Mouse (Mus musculus): ENCODE results near the gene Fktn.

DNA sequence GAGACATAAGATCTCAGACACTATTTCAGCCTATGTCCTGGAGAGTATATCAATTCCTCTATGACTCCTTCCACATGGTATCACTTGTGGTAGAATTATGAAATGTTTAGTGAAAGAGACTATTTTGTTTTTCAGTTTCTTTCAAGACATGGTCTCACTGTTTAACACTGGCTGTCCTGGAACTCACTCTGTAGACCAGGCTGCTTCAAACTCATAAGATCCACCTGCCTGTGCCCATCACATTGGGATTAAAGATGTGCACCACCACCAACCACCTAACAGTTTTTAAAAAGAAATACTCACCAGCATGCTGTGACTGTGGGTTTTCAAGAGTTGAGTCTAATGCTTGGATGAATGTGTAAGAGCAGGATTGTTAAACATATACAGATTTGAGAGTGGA is 43.2 kb downstream of the Fktn start:
- no peak for TF ChIP-seq CTCF (IDR thresholded peaks at IDR 0.05; ENCODE audit: extremely low read depth, insufficient read depth, low read length)
- TF ChIP-seq POLR2A (IDR thresholded peaks at IDR 0.05; ENCODE audit: extremely low read depth, insufficient read depth, low read length), result no peak
